Mouse (Mus musculus): ENCODE measurements around the gene Mettl1. TPM values are rescaled to one million over a fixed set of nuclear protein-coding genes. Genes with fewer than 3 reads are reported as not detected.

Mettl1 gene
- polyA plus RNA-seq, 1 experiment from 2014 or later = 44.8 TPM

DNA sequence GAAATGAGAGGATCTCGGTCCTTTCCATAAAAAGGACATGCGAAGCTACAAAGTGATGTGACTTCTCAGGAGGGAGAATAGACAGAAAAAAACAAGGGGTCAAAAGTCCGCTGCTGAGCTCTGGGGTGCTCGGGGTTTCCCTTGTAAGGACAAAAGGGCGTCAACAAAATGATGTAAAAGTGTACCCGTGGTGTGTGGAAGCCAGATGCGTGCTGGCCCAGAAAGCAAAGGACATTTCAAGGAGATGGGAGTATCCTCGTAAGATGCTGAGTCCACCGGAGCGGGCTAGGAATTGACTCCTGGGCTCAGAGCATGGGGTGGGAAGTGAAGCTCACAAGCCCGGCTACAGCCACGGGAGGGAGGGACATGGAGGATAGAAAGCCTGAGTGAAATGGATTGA, 3.6 kb upstream of the Mettl1 start:
- Histone ChIP-seq H3K4me1 (ENCODE audit: control insufficient read depth, insufficient read depth, low read length) (no peaks in the 10 kb centered on the region), H3K9me3 (replicated peaks; ENCODE audit: control insufficient read depth, low read length) (no peaks in the 10 kb centered on the region), H3K4me3 (ENCODE audit: low read depth, low read length) (no peak overlapping the region), H3K4me2 (ENCODE audit: low read depth, low read length) (no peak overlapping the region), H3K27me3 (ENCODE audit: control insufficient read depth, insufficient read depth, low read length) (no peaks in the 10 kb centered on the region), H3K9ac (replicated peaks; ENCODE audit: low read length) (no peak overlapping the region), H3K27ac (replicated peaks; ENCODE audit: low read depth, low read length) (no peak overlapping the region), H3K36me3 (replicated peaks; ENCODE audit: control insufficient read depth, insufficient read depth, low read depth, low read length) (no peaks in the 10 kb centered on the region)
- no peak for ATAC-seq (replicated peaks; ENCODE audit: insufficient number of reproducible peaks, low FRiP score, low TSS enrichment, low read depth)
- 80% methylated on average over 12 of the region's 12 CpGs for WGBS
- no peak for DNase-seq (ENCODE audit: low spot score)

- 2% methylated on average over 20 of the region's 20 CpGs for WGBS
- ATAC-seq (replicated peaks; ENCODE audit: insufficient number of reproducible peaks, low FRiP score, low TSS enrichment, low read depth) = peak; percentile 44
- H3K4me2 ChIP-seq (ENCODE audit: low read depth, low read length) = peak overlapping the region; percentile 85
- H3K36me3 ChIP-seq (replicated peaks; ENCODE audit: control insufficient read depth, insufficient read depth, low read depth, low read length) = peaks cover 3% of the 10 kb centered on the region
- H3K4me1 ChIP-seq (ENCODE audit: control insufficient read depth, insufficient read depth, low read length) = no peaks in the 10 kb centered on the region
- H3K9me3 ChIP-seq (replicated peaks; ENCODE audit: control insufficient read depth, low read length) = no peaks in the 10 kb centered on the region
- peak; percentile 16 for DNase-seq (ENCODE audit: low spot score)
- H3K4me3 ChIP-seq (ENCODE audit: low read depth, low read length) = peak overlapping the region; percentile 78
- H3K27ac ChIP-seq (replicated peaks; ENCODE audit: low read depth, low read length) = no peak overlapping the region
- H3K27me3 ChIP-seq (ENCODE audit: control insufficient read depth, insufficient read depth, low read length) = no peaks in the 10 kb centered on the region
- peak overlapping the region; percentile 72 for H3K9ac ChIP-seq (replicated peaks; ENCODE audit: low read length)
These were observed 522 bp upstream of the Mettl1 start for GRCm38 (mm10) chr10:127040569-127041214.

DNA sequence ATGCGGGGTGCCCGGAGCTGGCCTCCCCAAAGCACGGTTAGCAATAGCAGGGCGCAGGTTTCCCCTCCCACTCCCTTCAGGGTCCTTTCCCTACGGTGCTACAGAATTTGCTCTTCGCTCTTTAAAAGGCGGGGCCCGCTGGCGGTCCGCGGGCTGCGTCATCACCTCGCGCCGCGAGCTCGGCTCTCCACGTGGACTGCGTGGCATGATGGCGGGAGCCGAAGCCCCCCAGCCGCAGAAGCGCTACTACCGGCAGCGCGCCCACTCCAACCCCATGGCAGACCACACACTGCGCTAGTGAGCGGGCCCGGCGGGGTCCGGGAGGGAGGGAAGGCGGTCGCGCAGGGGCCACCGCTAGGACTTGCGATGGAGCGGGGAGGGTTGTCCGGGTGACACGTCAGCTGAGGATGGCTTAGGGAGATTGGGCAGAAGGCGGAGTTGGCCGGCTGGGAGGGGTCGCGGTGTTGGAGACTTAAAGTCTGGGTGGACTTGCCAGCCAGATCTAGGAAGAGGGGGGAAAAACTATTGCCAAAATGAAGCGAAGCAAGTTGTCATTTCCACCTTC, 642 bp downstream of the Mettl1 start:
- H3K4me3 ChIP-seq (ENCODE audit: low read depth, low read length) = peak overlapping the region; percentile 78
- H3K27ac ChIP-seq (replicated peaks; ENCODE audit: low read depth, low read length) = no peak overlapping the region; the same call in 1 of the 2 replicates
- H3K36me3 ChIP-seq (replicated peaks; ENCODE audit: control insufficient read depth, insufficient read depth, low read depth, low read length) = peaks cover 3% of the 10 kb centered on the region
- H3K4me1 ChIP-seq (ENCODE audit: control insufficient read depth, insufficient read depth, low read length) = no peaks in the 10 kb centered on the region
- H3K4me2 ChIP-seq (ENCODE audit: low read depth, low read length) = peak overlapping the region; percentile 85
- DNase-seq (ENCODE audit: low spot score) (peak; percentile 94), ATAC-seq (replicated peaks; ENCODE audit: insufficient number of reproducible peaks, low FRiP score, low TSS enrichment, low read depth) (peak; percentile 82)
- under 1% methylated on average over 41 of the region's 44 CpGs for WGBS
- no peaks in the 10 kb centered on the region for H3K27me3 ChIP-seq (ENCODE audit: control insufficient read depth, insufficient read depth, low read length)
- no peaks in the 10 kb centered on the region for H3K9me3 ChIP-seq (replicated peaks; ENCODE audit: control insufficient read depth, low read length)
- peak overlapping the region; percentile 72 for H3K9ac ChIP-seq (replicated peaks; ENCODE audit: low read length)

DNA sequence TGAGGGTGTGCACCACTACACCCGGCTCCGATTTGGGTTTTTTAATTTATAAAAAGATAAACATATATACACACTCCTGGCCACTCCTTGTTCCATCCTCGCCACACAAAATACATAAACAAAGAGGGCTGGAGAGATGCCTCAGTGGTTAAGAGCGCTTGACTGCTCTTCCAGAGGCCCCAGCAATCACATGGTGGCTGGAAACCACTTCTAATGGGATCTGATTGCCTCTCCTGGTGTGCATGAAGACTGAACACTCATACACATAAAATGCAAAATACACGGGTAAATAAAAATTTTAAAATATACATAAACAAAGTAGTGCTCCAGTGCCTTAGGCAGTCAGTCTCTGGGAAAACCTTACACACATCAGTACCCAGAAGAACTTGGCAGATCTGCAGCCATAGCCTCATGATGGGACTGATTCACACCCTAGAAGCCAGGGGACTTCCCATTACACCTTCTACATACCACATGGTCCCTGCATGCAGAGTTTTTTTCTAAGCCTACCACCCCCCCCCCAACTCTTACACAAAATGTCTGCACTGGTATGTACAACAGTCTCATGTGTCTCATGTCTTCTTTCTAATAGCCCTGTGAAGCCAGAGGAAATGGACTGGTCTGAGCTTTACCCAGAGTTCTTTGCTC, 1.4 kb downstream of the Mettl1 start:
- Histone ChIP-seq H3K4me2 (ENCODE audit: low read depth, low read length) (peak overlapping the region; percentile 85), H3K4me3 (ENCODE audit: low read depth, low read length) (peak overlapping the region; percentile 78), H3K27ac (replicated peaks; ENCODE audit: low read depth, low read length) (no peak overlapping the region), H3K4me1 (ENCODE audit: control insufficient read depth, insufficient read depth, low read length) (no peaks in the 10 kb centered on the region), H3K36me3 (replicated peaks; ENCODE audit: control insufficient read depth, insufficient read depth, low read depth, low read length) (peaks cover 3% of the 10 kb centered on the region), H3K9ac (replicated peaks; ENCODE audit: low read length) (peak overlapping the region; percentile 72), H3K9me3 (replicated peaks; ENCODE audit: control insufficient read depth, low read length) (no peaks in the 10 kb centered on the region), H3K27me3 (ENCODE audit: control insufficient read depth, insufficient read depth, low read length) (no peaks in the 10 kb centered on the region; the same call in none of the 2 replicates)
- no peak for ATAC-seq (replicated peaks; ENCODE audit: insufficient number of reproducible peaks, low FRiP score, low TSS enrichment, low read depth)
- DNase-seq (ENCODE audit: low spot score) = no peak
- 23% methylated on average over 5 of the region's 5 CpGs for WGBS

DNA sequence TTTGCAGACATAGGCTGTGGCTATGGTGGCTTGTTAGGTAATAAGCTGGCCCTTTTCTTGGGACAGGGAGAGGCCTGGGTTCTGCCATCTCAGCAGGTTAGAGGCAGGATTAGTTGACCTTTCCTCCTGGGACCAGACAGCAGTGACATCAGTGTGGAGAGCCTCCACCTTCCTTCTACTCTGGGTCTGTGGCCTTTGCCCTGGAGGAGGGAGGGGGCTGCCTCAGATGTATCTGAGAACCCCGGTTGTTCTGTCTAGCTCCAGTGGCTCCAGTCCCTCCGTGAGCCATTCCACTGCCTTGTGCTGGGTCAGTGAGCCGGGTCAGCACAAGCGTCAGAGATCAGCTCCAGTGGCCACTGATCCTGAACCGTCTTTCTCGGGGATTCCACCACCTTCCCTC, 2.0 kb downstream of the Mettl1 start:
- Histone ChIP-seq H3K27ac (replicated peaks; ENCODE audit: low read depth, low read length) (no peak overlapping the region), H3K36me3 (replicated peaks; ENCODE audit: control insufficient read depth, insufficient read depth, low read depth, low read length) (peaks cover 3% of the 10 kb centered on the region), H3K4me3 (ENCODE audit: low read depth, low read length) (no peak overlapping the region), H3K9me3 (replicated peaks; ENCODE audit: control insufficient read depth, low read length) (no peaks in the 10 kb centered on the region), H3K4me1 (ENCODE audit: control insufficient read depth, insufficient read depth, low read length) (no peaks in the 10 kb centered on the region), H3K4me2 (ENCODE audit: low read depth, low read length) (peak overlapping the region; percentile 85; the same call in 1 of the 2 replicates), H3K9ac (replicated peaks; ENCODE audit: low read length) (no peak overlapping the region), H3K27me3 (ENCODE audit: control insufficient read depth, insufficient read depth, low read length) (peaks cover 6% of the 10 kb centered on the region)
- ATAC-seq (replicated peaks; ENCODE audit: insufficient number of reproducible peaks, low FRiP score, low TSS enrichment, low read depth) (no peak), DNase-seq (ENCODE audit: low spot score) (no peak)
- WGBS = 78% methylated on average over 6 of the region's 6 CpGs

DNA sequence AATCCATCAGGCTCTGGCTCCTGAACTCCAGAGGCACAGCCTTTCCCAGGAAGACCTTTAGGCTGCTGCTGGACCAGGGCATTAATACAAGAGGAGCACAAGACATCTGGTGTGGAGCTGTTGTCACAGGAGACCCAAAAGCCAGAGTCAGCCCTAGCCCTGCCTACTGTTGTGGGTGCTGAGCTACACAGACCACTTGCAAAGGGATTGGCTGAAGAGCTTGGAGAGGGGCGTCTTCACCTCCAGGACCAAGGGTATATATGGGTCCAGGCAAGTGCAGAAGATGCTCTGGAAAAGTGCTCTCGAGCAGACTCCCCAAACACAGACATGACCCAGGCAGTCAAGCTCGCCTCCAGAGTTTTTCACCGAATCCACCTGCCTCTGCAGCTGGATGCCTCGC, 6.7 kb downstream of the Mettl1 start, which contains the start of gene Cyp27b1:
Cyp27b1 (plus strand) TSS at position 297 of the 400 bp plus-strand sequence.
- no peaks in the 10 kb centered on the region for H3K4me1 ChIP-seq (ENCODE audit: control insufficient read depth, insufficient read depth, low read length)
- H3K27me3 ChIP-seq (ENCODE audit: control insufficient read depth, insufficient read depth, low read length) = peaks cover 36% of the 10 kb centered on the region
- H3K27ac ChIP-seq (replicated peaks; ENCODE audit: low read depth, low read length) = no peak within 1 kb of the TSS
- 28% methylated on average over 5 of the region's 5 CpGs for WGBS
- H3K4me3 ChIP-seq (ENCODE audit: low read depth, low read length) = no peak within 1 kb of the TSS
- H3K9me3 ChIP-seq (replicated peaks; ENCODE audit: control insufficient read depth, low read length) = no peaks in the 10 kb centered on the region
- no peak within 1 kb of the TSS for H3K9ac ChIP-seq (replicated peaks; ENCODE audit: low read length)
- peaks cover 3% of the 10 kb centered on the region for H3K36me3 ChIP-seq (replicated peaks; ENCODE audit: control insufficient read depth, insufficient read depth, low read depth, low read length)
- ATAC-seq (replicated peaks; ENCODE audit: insufficient number of reproducible peaks, low FRiP score, low TSS enrichment, low read depth) (no peak), DNase-seq (ENCODE audit: low spot score) (no peak)
- H3K4me2 ChIP-seq (ENCODE audit: low read depth, low read length) = no peak within 1 kb of the TSS

DNA sequence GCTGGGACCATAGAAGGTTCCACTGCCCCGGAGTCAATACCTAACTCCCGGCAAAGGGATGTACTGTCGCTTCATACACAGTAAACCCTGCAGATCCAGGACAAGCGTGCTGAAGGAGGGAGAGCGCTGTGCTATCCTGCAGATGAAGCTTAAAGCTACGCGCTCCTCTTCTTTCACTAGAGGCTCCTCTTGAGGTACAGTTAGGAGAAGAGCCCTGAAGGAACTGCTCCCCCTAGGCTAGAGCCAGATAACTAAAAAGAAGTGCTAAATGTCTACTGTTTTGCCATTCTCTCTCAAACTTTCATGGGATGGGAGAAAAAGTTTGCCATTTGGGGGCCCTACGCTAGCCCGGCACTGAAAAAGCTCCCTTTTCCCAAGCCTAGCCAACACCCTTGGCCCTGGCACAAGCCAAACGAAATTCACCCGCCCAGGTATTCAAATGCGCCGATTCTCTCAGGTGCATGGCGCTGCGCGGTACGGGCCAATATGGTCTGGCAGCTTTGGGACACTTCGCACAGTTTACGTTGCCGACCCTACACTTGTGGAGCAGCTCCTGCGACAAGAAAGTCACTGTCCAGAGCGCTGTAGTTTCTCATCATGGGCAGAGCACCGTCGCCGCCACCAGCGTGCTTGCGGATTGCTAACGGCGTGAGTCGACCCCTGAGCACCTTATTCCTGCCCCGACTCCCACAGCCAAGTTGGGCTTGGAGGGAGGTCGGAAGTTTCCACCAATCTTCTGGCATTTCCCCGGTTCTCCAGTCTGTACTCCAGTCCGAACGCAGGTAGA, 7.6 kb downstream of the Mettl1 start:
- DNase-seq (ENCODE audit: low spot score) (no peak), ATAC-seq (replicated peaks; ENCODE audit: insufficient number of reproducible peaks, low FRiP score, low TSS enrichment, low read depth) (no peak)
- WGBS = 5% methylated on average over 35 of the region's 35 CpGs
- H3K4me2 ChIP-seq (ENCODE audit: low read depth, low read length) = no peak overlapping the region
- H3K9ac ChIP-seq (replicated peaks; ENCODE audit: low read length) = no peak overlapping the region; the same call in 1 of the 2 replicates
- H3K4me1 ChIP-seq (ENCODE audit: control insufficient read depth, insufficient read depth, low read length) = no peaks in the 10 kb centered on the region
- H3K27ac ChIP-seq (replicated peaks; ENCODE audit: low read depth, low read length) = no peak overlapping the region
- H3K36me3 ChIP-seq (replicated peaks; ENCODE audit: control insufficient read depth, insufficient read depth, low read depth, low read length) = peaks cover 3% of the 10 kb centered on the region
- H3K9me3 ChIP-seq (replicated peaks; ENCODE audit: control insufficient read depth, low read length) = no peaks in the 10 kb centered on the region
- peaks cover 36% of the 10 kb centered on the region for H3K27me3 ChIP-seq (ENCODE audit: control insufficient read depth, insufficient read depth, low read length)
- no peak overlapping the region for H3K4me3 ChIP-seq (ENCODE audit: low read depth, low read length)

Data from embryonic facial prominence, embryonic 11.5 days (tissue).